Mouse (Mus musculus) embryonic stem cell, embryonic (primary cell): Measurements from ENCODE around the gene Hsf2bp.

ENCODE experiments used
- CTCF ChIA-PET, 4 experiments: fragments of 300-600 bp in 2 of 4; fragments of 350-600 bp in 2 of 4; sonication (Branson Sonifier 250); formaldehyde crosslinking; loops; one replicate each; lab custom pipeline; 2022; ENCODE audit warnings: inconsistent platforms in 2 of 4; lab: Charles Lee
- POLR2A ChIA-PET, 4 experiments: fragments of 300-600 bp in 2 of 4; fragments of 350-600 bp in 2 of 4; sonication (Branson Sonifier 250); formaldehyde crosslinking; loops; one replicate each; lab custom pipeline; 2022; ENCODE audit warnings: antibody characterized with exemption in 4 of 4, inconsistent platforms in 1 of 4; lab: Charles Lee

The Hsf2bp gene

GRCm38 (mm10) chr17:31938539-31939260 lies 97.4 kb downstream of the Hsf2bp start:
- ChIA-PET POLR2A (interaction anchor here in 1 of 4 experiments (1.0 to 2.2 kb wide), 2 partner anchors 10 to 18 kb away, joined by 3 to 7 read pairs; no protein-coding TSS in a partner anchor), CTCF (no interaction called here)

- ChIA-PET CTCF (no interaction called here), POLR2A (no interaction called here)
Measured at GRCm38 (mm10) chr17:31937141-31937554, 99.0 kb downstream of the Hsf2bp start.

GRCm38 (mm10) chr17:31935841-31936240 lies 100.3 kb downstream of the Hsf2bp start:
- ChIA-PET POLR2A (interaction anchor here in 1 of 4 experiments (0.8 kb wide), 1 partner anchor 15 kb away, joined by 3 read pairs; no protein-coding TSS in a partner anchor), CTCF (no interaction called here)

- ChIA-PET CTCF (no interaction called here), POLR2A (interaction anchor here in 2 of 4 experiments (0.6 to 1.2 kb wide), 3 partner anchors 15 to 384 kb away, joined by 3 to 5 read pairs (median 4); no protein-coding TSS in a partner anchor)
Measured at GRCm38 (mm10) chr17:31935091-31935830, 100.9 kb downstream of the Hsf2bp start.

GRCm38 (mm10) chr17:31933956-31934355 lies 102.2 kb downstream of the Hsf2bp start:
- ChIA-PET POLR2A (interaction anchor here in 3 of 4 experiments (0.6 to 1.3 kb wide), 23 partner anchors 8 to 558 kb away, joined by 3 to 6 read pairs (median 3); no protein-coding TSS in a partner anchor), CTCF (interaction anchor here in 2 of 4 experiments (0.6 to 1.0 kb wide), 3 partner anchors 49 to 411 kb away, joined by 3 read pairs; no protein-coding TSS in a partner anchor)

GRCm38 (mm10) chr17:31931499-31931898 lies 104.7 kb downstream of the Hsf2bp start:
- POLR2A ChIA-PET, result interaction anchor here (0.5 to 1.4 kb wide), 8 partner anchors 9 to 1980 kb away, joined by 3 to 6 read pairs (median 3); no protein-coding TSS in a partner anchor

GRCm38 (mm10) chr17:31929844-31930715 lies 106.1 kb downstream of the Hsf2bp start:
- CTCF ChIA-PET, result no interaction called here
- POLR2A ChIA-PET, result interaction anchor here in 3 of 4 experiments (0.5 to 2.2 kb wide), 12 partner anchors 10 to 237 kb away, joined by 3 to 7 read pairs (median 3); no protein-coding TSS in a partner anchor

More at GRCm38 (mm10) chr17:31931499-31931898, 104.7 kb downstream of the Hsf2bp start:
- CTCF ChIA-PET, result interaction anchor here in 1 of 4 experiments (0.7 kb wide), 1 partner anchor 671 kb away, joined by 5 read pairs; no protein-coding TSS in a partner anchor

- CTCF ChIA-PET, result no interaction called here
- POLR2A ChIA-PET, result interaction anchor here in 2 of 4 experiments (0.6 to 2.2 kb wide), 8 partner anchors 9 to 137 kb away, joined by 3 to 7 read pairs (median 4); no protein-coding TSS in a partner anchor
Measured at GRCm38 (mm10) chr17:31929032-31929431, 107.1 kb downstream of the Hsf2bp start.

GRCm38 (mm10) chr17:31927895-31928626 lies 108.1 kb downstream of the Hsf2bp start:
- CTCF ChIA-PET, result no interaction called here
- POLR2A ChIA-PET, result interaction anchor here in 1 of 4 experiments (1.3 to 2.2 kb wide), 3 partner anchors 8 to 12 kb away, joined by 3 to 7 read pairs (median 4); no protein-coding TSS in a partner anchor

- ChIA-PET CTCF (interaction anchor here in 1 of 4 experiments (0.6 kb wide), 1 partner anchor 34 kb away, joined by 3 read pairs; no protein-coding TSS in a partner anchor), POLR2A (interaction anchor here in 1 of 4 experiments (0.7 kb wide), 1 partner anchor 140 kb away, joined by 3 read pairs; no protein-coding TSS in a partner anchor)
Measured at GRCm38 (mm10) chr17:31924229-31924628, 111.9 kb downstream of the Hsf2bp start.

GRCm38 (mm10) chr17:31923310-31923970 lies 112.7 kb downstream of the Hsf2bp start:
- ChIA-PET POLR2A (interaction anchor here in 1 of 4 experiments (0.7 kb wide), 1 partner anchor 141 kb away, joined by 3 read pairs; no protein-coding TSS in a partner anchor), CTCF (interaction anchor here in 1 of 4 experiments (0.6 kb wide), 1 partner anchor 33 kb away, joined by 3 read pairs; no protein-coding TSS in a partner anchor)

GRCm38 (mm10) chr17:31920589-31921190 lies 115.5 kb downstream of the Hsf2bp start:
- ChIA-PET POLR2A (interaction anchor here in 3 of 4 experiments (0.6 to 2.0 kb wide), 20 partner anchors 8 to 1120 kb away, joined by 3 to 9 read pairs (median 3); no protein-coding TSS in a partner anchor), CTCF (no interaction called here)

GRCm38 (mm10) chr17:31919599-31919998 lies 116.5 kb downstream of the Hsf2bp start:
- CTCF ChIA-PET, result no interaction called here
- POLR2A ChIA-PET, result interaction anchor here in 3 of 4 experiments (0.6 to 2.0 kb wide), 9 partner anchors 9 to 394 kb away, joined by 3 to 6 read pairs (median 4); no protein-coding TSS in a partner anchor

- CTCF ChIA-PET, result no interaction called here
- POLR2A ChIA-PET, result interaction anchor here in 1 of 4 experiments (0.8 to 1.5 kb wide), 3 partner anchors 12 to 24 kb away, joined by 3 read pairs; no protein-coding TSS in a partner anchor
Measured at GRCm38 (mm10) chr17:31918374-31918773, 117.8 kb downstream of the Hsf2bp start.

GRCm38 (mm10) chr17:31916461-31916775 lies 119.7 kb downstream of the Hsf2bp start:
- POLR2A ChIA-PET, result interaction anchor here in 3 of 4 experiments (0.5 to 1.9 kb wide), 6 partner anchors 11 to 330 kb away, joined by 3 to 5 read pairs (median 4); no protein-coding TSS in a partner anchor
- CTCF ChIA-PET, result interaction anchor here in 1 of 4 experiments (0.7 kb wide), 1 partner anchor 280 kb away, joined by 3 read pairs; the partner anchor contains the start of gene Cbs
